18 mouse cellular contexts compared by ENCODE assay signal in genomic region chr7:87973216-87973615, GRCm38 (mm10).
DNase-seq lines count a peak whose midpoint lies in the region; ATAC-seq and TF ChIP-seq lines count a peak whose summit lies in the region.
"Had no signal": no experiment of that assay in that cellular context is flagged by ENCODE, and none has a peak within 500 bp of the region (broad histone marks: within the 10 kb centered on the region; RNA-seq: fewer than 3 reads in every experiment).

No protein-coding gene starts in this region.

- 36% methylated on average over 1 of the region's 1 CpGs for WGBS in midbrain, embryonic 16.5 days
- WGBS in midbrain, embryonic 11.5 days = 60% methylated on average over 1 of the region's 1 CpGs

- no peaks in the 10 kb centered on the region for H3K9me3 ChIP-seq in midbrain, embryonic 16.5 days (replicated peaks; ENCODE audit: control insufficient read depth, low read length, poor library complexity, severe bottlenecking)
- H3K9me3 ChIP-seq in midbrain, embryonic 11.5 days (ENCODE audit: control insufficient read depth, low read length) = no peaks in the 10 kb centered on the region
- H3K9me3 ChIP-seq: embryonic facial prominence, embryonic 10.5 days; heart, embryonic 13.5 days; hindbrain, embryonic 12.5 days had no signal

- H3K9ac ChIP-seq in midbrain, embryonic 16.5 days (ENCODE audit: low read depth, low read length) = no peak overlapping the region
- no peak overlapping the region for H3K9ac ChIP-seq in midbrain, embryonic 11.5 days (ENCODE audit: low read length)
- H3K9ac ChIP-seq: heart, embryonic 13.5 days; hindbrain, embryonic 12.5 days had no signal

- intact Hi-C loops in left cerebral cortex, postnatal 25 days (cut with DNase I) = no loop called here

- H3K27ac ChIP-seq in layer of hippocampus, adult 2 months = peak overlapping the region; percentile 86
- 0 out of 2 replicates have a peak overlapping the region, but pooled peaks have one; percentile 22 for H3K27ac ChIP-seq in midbrain, embryonic 16.5 days (ENCODE audit: low read length)
- H3K27ac ChIP-seq in midbrain, embryonic 11.5 days (ENCODE audit: low read depth, low read length) = no peak overlapping the region
- H3K27ac ChIP-seq: embryonic facial prominence, embryonic 10.5 days; gastrocnemius, adult 2 months; heart, embryonic 13.5 days; hindbrain, embryonic 12.5 days had no signal

- no peak for TF ChIP-seq CTCF in layer of hippocampus, adult 2 months (conservative IDR thresholded peaks at IDR 0.05)

- H3K4me1 ChIP-seq in midbrain, embryonic 16.5 days (ENCODE audit: control insufficient read depth, insufficient read depth, low read length) = no peaks in the 10 kb centered on the region
- no peaks in the 10 kb centered on the region for H3K4me1 ChIP-seq in midbrain, embryonic 11.5 days (ENCODE audit: control insufficient read depth, insufficient read depth, low read length)
- H3K4me1 ChIP-seq: embryonic facial prominence, embryonic 10.5 days; heart, embryonic 13.5 days; hindbrain, embryonic 12.5 days had no signal

- ATAC-seq in midbrain, embryonic 16.5 days = no peak
- no peak for ATAC-seq in midbrain, embryonic 11.5 days (ENCODE audit: low FRiP score)
- ATAC-seq: forebrain, embryonic 14.5 days; hindbrain, embryonic 16.5 days had no signal

- H3K4me2 ChIP-seq in midbrain, embryonic 16.5 days (ENCODE audit: low read length) = no peak overlapping the region
- H3K4me2 ChIP-seq in midbrain, embryonic 11.5 days = no peak overlapping the region
- H3K4me2 ChIP-seq: heart, embryonic 13.5 days; hindbrain, embryonic 12.5 days had no signal

- H3K27me3 ChIP-seq in midbrain, embryonic 16.5 days (ENCODE audit: control insufficient read depth, insufficient read depth, low read depth, low read length) = no peaks in the 10 kb centered on the region
- H3K27me3 ChIP-seq in midbrain, embryonic 11.5 days (ENCODE audit: control insufficient read depth, insufficient read depth, low read length) = no peaks in the 10 kb centered on the region
- H3K27me3 ChIP-seq: heart, embryonic 13.5 days; hindbrain, embryonic 12.5 days had no signal

- H3K36me3 ChIP-seq in midbrain, embryonic 16.5 days (ENCODE audit: control insufficient read depth, insufficient read depth, low read length) = no peaks in the 10 kb centered on the region
- H3K36me3 ChIP-seq in midbrain, embryonic 11.5 days (ENCODE audit: control insufficient read depth, insufficient read depth, low read length) = no peaks in the 10 kb centered on the region
- H3K36me3 ChIP-seq: embryonic facial prominence, embryonic 10.5 days; heart, embryonic 13.5 days; hindbrain, embryonic 12.5 days had no signal

- no peak overlapping the region for H3K4me3 ChIP-seq in layer of hippocampus, adult 2 months
- H3K4me3 ChIP-seq in midbrain, embryonic 16.5 days (ENCODE audit: low read depth, low read length) = no peak overlapping the region
- no peak overlapping the region for H3K4me3 ChIP-seq in midbrain, embryonic 11.5 days (ENCODE audit: low read depth, low read length)
- H3K4me3 ChIP-seq: embryonic facial prominence, embryonic 10.5 days; gastrocnemius, adult 2 months; heart, embryonic 13.5 days; hindbrain, embryonic 12.5 days had no signal

- peak in 1 of 2 experiments; percentile 39 for DNase-seq in layer of hippocampus, adult 2 months (ENCODE audit: low spot score in 2 of 2)
- DNase-seq in layer of hippocampus, adult 11-12 months (ENCODE audit: low spot score) = no peak
- DNase-seq in midbrain, embryonic 11.5 days (ENCODE audit: low spot score, missing footprints) = no peak
- peak; percentile 65 for DNase-seq in brain, adult 2 months (ENCODE audit: low read depth, low spot score)
- peak; percentile 39 to 73 for DNase-seq in left cerebral cortex, postnatal 25 days (ENCODE audit: low spot score in 2 of 2)
- DNase-seq in kidney, adult 18-20 months = no peak
- DNase-seq: adrenal gland, adult 2 months; adrenal gland, postnatal 25 days; cerebellum, adult 2 months; gastrocnemius, adult 2 months; gastrocnemius, postnatal 25 days; heart, postnatal 36 days had no signal

Comparison
In these comparisons a context has a peak if more than half of its experiments do, and no peak if none do; other contexts are left out.
1. DNase-seq: peak in brain, adult 2 months (single experiment) and left cerebral cortex, postnatal 25 days (2 of 2); none in layer of hippocampus, adult 11-12 months (single experiment), midbrain, embryonic 11.5 days (single experiment) and kidney, adult 18-20 months (single experiment).